Mouse (Mus musculus): Measurements from ENCODE around the gene Usp4. TPM values are rescaled to one million over a fixed set of nuclear protein-coding genes. Genes with fewer than 3 reads are reported as not detected.

Gene Usp4
- total RNA-seq, 2 experiments from 2014 or later, result 77.2 to 93.2 TPM

DNA sequence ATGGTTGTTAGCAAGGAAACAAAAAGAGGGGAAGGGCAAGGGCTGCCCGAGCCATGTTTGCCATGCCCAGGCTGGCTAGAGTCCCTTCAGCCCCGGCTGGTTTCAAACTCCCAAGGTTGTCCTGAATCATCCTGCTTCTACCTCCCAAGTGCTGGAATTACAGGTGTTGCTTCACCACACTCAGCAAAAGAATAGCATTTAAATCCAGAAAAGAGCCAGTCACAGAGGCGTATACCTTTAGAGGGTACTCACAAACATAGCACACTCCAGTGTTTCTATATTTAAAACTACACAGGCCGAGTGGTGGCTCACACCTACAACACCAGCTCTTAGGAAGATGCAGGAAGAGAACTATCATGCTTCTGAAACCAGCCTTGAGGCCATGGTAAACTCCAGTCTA is 61.9 kb downstream of the Usp4 start:
- no peak for DNase-seq (ENCODE audit: low spot score in 2 of 2)

GRCm38 (mm10) chr9:108411381-108411942 is 63.8 kb downstream of the Usp4 start:
- DNase-seq (ENCODE audit: low spot score in 2 of 2), result no peak

DNA sequence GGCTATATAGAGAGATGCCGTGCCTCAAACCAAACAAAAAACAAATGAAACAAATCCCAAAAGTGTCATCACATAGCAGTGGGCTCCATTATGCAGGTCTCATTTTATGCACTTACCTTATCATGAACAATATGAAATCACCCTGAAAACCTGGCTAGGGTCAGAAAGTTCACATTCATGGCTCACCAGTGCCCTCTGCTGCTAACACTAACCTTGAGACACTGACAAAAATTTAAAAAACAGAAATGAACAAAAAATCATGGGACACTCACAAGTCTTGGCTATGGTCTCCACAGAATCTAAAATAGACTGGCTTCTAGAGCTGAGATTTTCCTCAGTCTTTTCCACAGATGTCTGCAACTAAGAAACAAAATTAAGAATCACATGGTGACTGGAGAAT is 64.6 kb downstream of the Usp4 start:
- DNase-seq (ENCODE audit: low spot score in 2 of 2), result no peak

DNA sequence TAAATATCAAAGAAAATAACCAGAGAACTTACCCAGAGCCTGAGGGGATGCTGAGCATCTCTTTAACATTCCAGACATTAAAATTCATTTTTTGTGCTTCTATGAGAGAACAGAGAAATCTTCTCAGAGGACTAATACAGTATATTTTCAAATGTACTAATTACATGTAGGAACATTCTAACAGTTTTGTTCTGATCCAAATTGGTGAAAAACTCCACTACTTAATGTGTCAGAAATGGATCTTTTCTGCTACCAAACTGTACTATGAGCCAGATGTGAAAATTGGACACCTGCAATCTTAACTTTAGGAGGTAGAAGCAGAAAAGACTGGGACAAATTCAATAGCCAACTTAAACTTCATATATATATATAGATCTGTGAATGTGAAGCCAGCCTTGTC is 80.7 kb downstream of the Usp4 start, which contains the start of gene Ccdc36:
Gene Ccdc36 (minus strand): TSS at position 101 of the 400 bp plus-strand sequence.
- DNase-seq (ENCODE audit: low spot score in 2 of 2), result no peak

GRCm38 (mm10) chr9:108431431-108432067 is 83.9 kb downstream of the Usp4 start:
- no peak for DNase-seq (ENCODE audit: low spot score in 2 of 2)

GRCm38 (mm10) chr9:108436182-108436581 is 88.5 kb downstream of the Usp4 start, which contains the start of gene BC048562:
Gene BC048562, plus strand, starts transcription at chr9:108436482.
- no peak for DNase-seq (ENCODE audit: low spot score in 2 of 2)

- no peak for DNase-seq (ENCODE audit: low spot score in 2 of 2)
Measured at GRCm38 (mm10) chr9:108439176-108439575, 91.5 kb downstream of the Usp4 start.

GRCm38 (mm10) chr9:108440485-108440884 is 92.8 kb downstream of the Usp4 start:
- DNase-seq (ENCODE audit: low spot score in 2 of 2), result no peak

DNA sequence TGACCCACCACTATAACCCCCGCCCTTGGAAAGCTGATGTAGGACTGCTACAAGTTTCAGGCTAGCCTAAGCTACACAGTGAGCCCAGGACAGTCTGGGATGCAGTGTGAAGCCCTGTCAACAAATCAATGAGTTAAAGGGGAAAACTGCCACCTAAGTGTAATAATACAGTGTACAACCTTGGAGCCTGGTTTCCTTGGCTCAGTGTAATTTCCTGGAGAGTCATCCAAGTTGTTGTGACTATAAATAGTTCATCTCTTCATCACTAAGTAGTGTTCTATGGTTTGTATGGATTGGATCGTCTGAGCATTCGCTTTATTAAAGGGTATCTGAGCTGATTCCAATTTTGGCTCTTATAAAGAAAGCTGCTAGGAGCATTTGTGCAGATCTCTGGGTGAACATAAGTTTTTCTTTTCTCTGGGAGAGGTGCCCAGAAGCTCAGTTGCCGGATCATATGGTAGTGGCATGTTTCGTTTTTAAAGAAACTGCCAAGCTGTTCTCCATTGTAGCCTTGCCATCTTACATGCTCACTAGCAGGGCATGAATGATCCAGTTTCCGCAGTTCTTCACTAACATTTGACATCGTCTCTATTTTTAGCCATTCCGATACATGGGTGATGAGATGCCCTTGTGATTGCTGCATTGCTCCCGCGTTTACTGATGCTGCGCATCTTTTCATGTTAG is 93.7 kb downstream of the Usp4 start:
- DNase-seq (ENCODE audit: low spot score in 2 of 2), result no peak

Other genes starting within 250 kb of the Usp4 start
- under 1 TPM; 0.39 to 0.41 TPM for gene Bsn, start 157.5 kb upstream of the Usp4 start, total RNA-seq (2021)
- gene Dag1, start 83.9 kb upstream of the Usp4 start, total RNA-seq (2021), result 100 to 1,000 TPM; 400 to 402 TPM
- gene Nicn1, start 57.4 kb upstream of the Usp4 start, total RNA-seq (2021), result 10 to 100 TPM; 15.9 to 16.7 TPM
- 1 to 10 TPM; 2.4 to 3.1 TPM for gene Amt, start 51.0 kb upstream of the Usp4 start, total RNA-seq (2021)
- 100 to 1,000 TPM; 272 TPM for gene Rhoa, start 41.7 kb upstream of the Usp4 start, total RNA-seq (2021)
- gene Tcta, start 41.7 kb upstream of the Usp4 start, total RNA-seq (2021), result 10 to 100 TPM; 24.7 to 33.9 TPM
- 100 to 1,000 TPM in 1 of 2 experiments, 10 to 100 TPM in 1; 91.8 to 108 TPM for gene Gpx1, start 8.9 kb upstream of the Usp4 start, total RNA-seq (2021)
- 1 to 10 TPM in 1 of 2 experiments, under 1 TPM in 1; 0.57 to 1.2 TPM for gene 1700102P08Rik, start 45.0 kb downstream of the Usp4 start, total RNA-seq (2021)
- under 1 TPM; 0.21 to 0.25 TPM for gene Ccdc36, start 80.6 kb downstream of the Usp4 start, total RNA-seq (2021)
- not detected for gene BC048562, start 88.6 kb downstream of the Usp4 start, total RNA-seq (2021)
- gene Ccdc71, start 112.7 kb downstream of the Usp4 start, total RNA-seq (2021), result 10 to 100 TPM; 27.0 to 31.3 TPM
- gene Klhdc8b, start 113.7 kb downstream of the Usp4 start, total RNA-seq (2021), result 10 to 100 TPM; 13.4 to 15.3 TPM
- 100 to 1,000 TPM; 180 to 191 TPM for gene Lamb2, start 131.9 kb downstream of the Usp4 start, total RNA-seq (2021)
- gene Usp19, start 142.7 kb downstream of the Usp4 start, total RNA-seq (2021), result 100 to 1,000 TPM; 107 to 126 TPM
- 10 to 100 TPM; 93.1 to 96.0 TPM for gene Qars, start 159.9 kb downstream of the Usp4 start, total RNA-seq (2021)
- 100 to 1,000 TPM; 109 to 123 TPM for gene Qrich1, start 169.0 kb downstream of the Usp4 start, total RNA-seq (2021)
- gene Impdh2, start 212.4 kb downstream of the Usp4 start, total RNA-seq (2021), result 10 to 100 TPM; 78.6 to 92.9 TPM
- 10 to 100 TPM; 39.6 to 46.7 TPM for gene Ndufaf3, start 219.6 kb downstream of the Usp4 start, total RNA-seq (2021)
- gene Dalrd3, start 222.0 kb downstream of the Usp4 start, total RNA-seq (2021), result 10 to 100 TPM; 11.5 to 14.6 TPM
- gene Wdr6, start 230.9 kb downstream of the Usp4 start, total RNA-seq (2021), result 10 to 100 TPM; 27.7 to 32.2 TPM
- gene P4htm, start 249.8 kb downstream of the Usp4 start, total RNA-seq (2021), result 1 to 10 TPM; 5.0 to 5.5 TPM